Mouse (Mus musculus): Measurements from ENCODE around the gene Nkx3-2. TPM values are rescaled to one million over a fixed set of nuclear protein-coding genes. Genes with fewer than 3 reads are reported as not detected.

The Nkx3-2 gene
- total RNA-seq, 2 experiments from 2014 or later: not detected

DNA sequence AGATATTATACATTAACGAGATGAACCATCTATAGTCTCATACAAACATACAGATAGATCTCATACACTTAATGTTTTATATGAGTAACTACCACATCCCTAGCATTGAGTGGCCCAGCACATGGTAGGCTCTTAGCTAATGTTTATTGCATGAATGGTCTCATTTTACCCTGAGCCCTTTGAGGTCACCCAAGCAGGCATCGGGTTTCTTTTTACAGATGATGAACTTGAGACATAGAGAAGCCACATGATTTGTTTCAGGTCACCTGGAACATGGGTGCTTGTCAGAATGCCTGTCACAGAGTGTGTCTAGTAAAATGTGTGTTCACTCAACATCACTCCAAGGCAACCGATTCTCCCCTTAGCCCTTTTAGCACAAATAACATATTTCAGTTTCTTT, 11.0 kb upstream of the Nkx3-2 start:
- TF ChIP-seq CTCF (IDR thresholded peaks at IDR 0.05): no peak
- no peak for DNase-seq
- H3K27ac ChIP-seq: no peak overlapping the region
- intact Hi-C loops (cut with DNase I): no loop called here
- H3K4me3 ChIP-seq: no peak overlapping the region

DNA sequence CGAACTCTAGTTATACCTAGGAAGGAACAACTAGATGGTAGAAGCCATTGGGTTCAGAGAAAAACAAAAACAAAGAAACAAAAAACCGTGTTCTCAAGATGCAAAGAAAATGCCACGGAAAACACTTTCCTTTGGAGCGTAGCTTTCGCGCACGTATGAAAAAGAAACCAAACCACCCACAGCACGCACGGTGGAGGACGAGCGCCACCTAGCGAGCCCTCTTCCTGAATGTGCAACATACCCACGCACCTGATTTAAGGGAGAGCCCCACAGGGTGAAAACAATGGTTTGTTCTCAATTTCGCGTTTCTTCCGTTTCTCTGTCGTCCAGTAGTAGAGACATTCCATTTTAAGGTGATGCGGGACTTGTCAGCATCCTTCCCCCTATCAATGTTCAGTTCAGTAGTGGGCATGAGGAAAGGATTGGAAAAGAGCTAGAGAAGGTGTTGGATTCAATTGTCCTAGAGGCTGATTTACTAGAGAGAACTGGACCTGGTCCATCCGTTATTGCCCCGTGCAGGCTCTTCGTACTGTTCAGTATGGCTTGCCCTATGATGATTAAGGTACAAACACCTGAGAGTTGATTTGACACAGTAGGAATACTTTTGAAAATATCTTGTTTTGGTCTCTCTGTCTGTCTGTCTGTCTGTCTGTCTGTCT, 4.2 kb upstream of the Nkx3-2 start:
- Histone ChIP-seq H3K4me3 (peak overlapping the region; percentile 74), H3K27ac (no peak overlapping the region)
- intact Hi-C loops (cut with DNase I): loop anchor here (1.0 to 2.0 kb wide), 2 partner anchors 644 to 716 kb away; no protein-coding TSS in a partner anchor
- no peak; the same call in 1 of the 2 replicates for TF ChIP-seq CTCF (IDR thresholded peaks at IDR 0.05)
- peak; percentile 87 for DNase-seq

DNA sequence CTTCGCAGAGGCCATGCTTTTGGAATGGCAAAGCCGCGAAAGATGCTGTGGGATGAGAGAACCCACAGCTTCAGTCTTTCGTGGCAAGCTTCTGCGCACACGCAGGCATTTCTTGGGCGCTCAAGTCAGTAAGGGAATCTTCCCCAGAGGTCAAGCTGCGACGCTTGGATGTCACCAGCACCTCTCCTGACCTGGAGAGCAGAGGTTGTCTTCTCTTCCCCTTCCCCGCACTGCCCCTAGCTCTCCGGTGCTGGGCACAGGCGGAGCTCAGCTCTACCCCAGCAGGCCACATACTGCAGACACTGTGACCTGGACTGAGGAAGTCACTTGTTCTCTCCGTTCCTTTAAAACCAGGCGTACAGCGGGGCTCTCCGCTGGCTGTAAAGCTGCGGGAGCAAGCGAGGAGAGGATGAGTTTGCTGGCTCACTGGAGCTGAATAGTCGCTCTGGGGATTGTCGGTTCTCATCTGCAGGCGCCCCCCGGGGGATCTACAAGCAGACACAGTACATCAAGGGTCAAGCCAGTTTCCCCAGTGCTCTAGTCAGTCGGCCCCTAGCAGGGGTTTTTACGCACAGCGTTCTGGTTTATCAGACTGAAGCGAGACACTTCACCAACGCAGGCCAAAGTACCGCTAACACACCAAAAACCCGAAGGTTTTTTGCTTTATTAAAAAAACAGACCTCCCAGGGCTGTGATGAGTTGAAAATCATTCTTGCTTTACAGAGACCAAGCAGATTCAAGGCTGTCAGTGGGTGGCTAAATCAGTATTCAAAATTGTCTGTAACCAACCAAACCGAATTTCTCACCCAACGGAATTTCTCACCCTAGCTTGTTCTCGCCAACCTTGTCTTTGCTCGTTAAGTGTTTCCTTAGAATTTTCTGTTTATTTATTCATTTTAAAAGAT, 3.2 kb upstream of the Nkx3-2 start:
- DNase-seq: no peak
- no peak overlapping the region for H3K27ac ChIP-seq
- intact Hi-C loops (cut with DNase I): loop anchor here (1.0 to 2.0 kb wide), 2 partner anchors 643 to 715 kb away; no protein-coding TSS in a partner anchor
- H3K4me3 ChIP-seq: peak overlapping the region; percentile 74
- no peak for TF ChIP-seq CTCF (IDR thresholded peaks at IDR 0.05)

DNA sequence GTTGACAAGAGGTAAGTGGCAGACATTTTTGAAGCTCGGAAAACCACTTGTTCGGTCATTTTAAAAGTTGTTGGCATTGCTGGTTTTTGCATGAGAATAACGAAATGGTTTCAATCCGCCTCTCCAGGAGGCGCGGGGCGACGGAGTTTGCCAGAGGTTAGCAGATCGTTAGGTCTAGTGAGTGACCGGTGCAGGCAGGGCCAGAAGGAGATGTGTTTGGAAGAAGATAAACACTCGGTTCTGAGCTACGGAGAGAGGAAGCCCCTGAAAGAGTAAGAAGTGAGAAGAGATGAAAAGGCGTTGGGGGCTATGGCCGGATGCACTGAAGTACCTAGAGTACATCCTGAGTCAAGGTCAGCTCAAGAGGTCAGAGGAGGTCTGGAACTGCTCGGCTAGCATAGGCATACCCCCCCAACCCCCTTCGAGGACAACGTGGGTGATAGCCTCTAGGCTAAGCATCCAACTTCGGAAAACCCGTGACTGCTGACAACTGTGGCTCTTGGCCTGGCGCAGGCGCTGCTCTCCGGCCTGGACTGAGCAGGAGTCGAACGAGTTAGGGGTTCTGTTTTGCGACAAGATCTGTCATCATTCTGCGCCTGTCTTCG, 2.2 kb upstream of the Nkx3-2 start:
- Histone ChIP-seq H3K27ac (no peak overlapping the region), H3K4me3 (no peak overlapping the region)
- no peak for TF ChIP-seq CTCF (IDR thresholded peaks at IDR 0.05)
- intact Hi-C loops (cut with DNase I): no loop called here
- no peak for DNase-seq

DNA sequence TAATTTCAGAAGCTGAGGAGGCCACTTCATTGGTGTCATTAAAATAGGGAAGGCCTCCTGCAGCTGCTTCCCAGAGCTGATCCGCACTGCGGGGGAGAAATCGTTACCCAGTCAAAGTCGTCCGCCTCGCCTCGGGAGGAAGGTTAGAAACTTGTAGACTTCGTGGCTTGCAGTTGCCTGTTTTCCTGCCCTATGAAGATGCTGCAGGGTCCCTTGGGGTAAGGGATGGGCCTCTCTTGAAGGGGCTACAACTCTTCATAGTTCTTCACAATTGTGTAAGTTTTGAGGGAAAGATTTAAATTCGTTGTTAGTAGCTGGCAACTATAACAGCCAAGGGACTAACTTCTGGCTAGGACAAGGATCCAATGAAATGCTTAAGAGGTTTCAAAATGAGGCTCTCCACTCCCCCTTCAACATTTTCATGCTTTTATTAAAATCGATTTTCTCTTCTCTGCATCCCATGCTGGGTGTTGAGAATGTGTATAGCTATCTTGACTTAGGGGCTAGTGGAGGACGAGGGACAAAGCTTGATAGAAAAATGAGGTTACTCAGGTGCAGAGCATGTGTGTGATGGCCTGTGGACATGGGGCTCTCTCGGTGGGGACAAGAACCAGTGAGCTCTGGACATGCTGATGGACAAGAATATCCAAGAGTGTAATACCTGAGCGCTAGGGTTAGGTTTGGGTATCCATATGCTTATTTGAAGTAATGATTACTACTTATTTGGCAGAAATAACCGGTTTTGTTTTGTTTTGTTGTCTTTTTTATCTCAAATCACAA, 1.5 kb upstream of the Nkx3-2 start:
- no peak overlapping the region for H3K4me3 ChIP-seq
- no peak overlapping the region for H3K27ac ChIP-seq
- DNase-seq: no peak
- TF ChIP-seq CTCF (IDR thresholded peaks at IDR 0.05): no peak
- intact Hi-C loops (cut with DNase I): no loop called here

DNA sequence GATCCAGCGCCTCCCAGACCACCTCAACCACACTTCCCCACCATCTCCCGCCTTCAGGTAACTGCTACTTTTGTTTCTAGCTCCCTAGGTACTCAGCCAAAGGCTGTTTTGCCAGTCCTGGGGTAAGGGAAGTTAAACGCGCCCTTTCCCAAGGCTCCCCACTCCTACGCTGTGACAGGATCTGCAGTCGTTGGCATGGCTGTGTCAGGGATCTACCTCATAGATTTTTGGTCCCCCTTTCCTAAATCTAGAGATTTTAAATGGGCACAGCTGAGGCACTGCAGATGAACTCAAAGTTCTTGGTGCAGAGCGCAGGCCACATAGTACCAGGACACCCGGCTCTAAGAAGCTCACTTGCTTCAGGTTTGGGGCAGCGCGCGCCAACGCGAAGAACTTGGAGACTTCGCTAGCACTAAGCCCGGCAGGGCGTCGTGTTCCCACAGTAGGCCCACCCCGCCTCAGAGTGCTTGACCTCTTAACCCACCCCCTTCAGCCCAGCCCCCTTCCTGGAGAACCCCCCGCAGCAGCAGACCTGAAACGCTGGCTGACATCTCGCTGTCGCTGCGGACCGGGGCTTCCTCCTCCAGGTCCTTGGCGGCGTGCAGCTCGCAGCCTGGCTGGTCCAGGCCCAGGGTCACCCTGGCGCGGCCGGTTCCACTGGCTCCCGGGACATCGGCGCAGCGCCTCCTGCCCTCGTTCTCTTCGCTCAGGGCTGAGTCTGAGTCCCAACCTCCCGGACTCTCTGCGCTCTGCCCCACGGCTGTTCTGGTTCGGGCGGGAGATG, 1.2 kb downstream of the Nkx3-2 start:
- H3K4me3 ChIP-seq: peak overlapping the region; percentile 58
- intact Hi-C loops (cut with DNase I): no loop called here

DNA sequence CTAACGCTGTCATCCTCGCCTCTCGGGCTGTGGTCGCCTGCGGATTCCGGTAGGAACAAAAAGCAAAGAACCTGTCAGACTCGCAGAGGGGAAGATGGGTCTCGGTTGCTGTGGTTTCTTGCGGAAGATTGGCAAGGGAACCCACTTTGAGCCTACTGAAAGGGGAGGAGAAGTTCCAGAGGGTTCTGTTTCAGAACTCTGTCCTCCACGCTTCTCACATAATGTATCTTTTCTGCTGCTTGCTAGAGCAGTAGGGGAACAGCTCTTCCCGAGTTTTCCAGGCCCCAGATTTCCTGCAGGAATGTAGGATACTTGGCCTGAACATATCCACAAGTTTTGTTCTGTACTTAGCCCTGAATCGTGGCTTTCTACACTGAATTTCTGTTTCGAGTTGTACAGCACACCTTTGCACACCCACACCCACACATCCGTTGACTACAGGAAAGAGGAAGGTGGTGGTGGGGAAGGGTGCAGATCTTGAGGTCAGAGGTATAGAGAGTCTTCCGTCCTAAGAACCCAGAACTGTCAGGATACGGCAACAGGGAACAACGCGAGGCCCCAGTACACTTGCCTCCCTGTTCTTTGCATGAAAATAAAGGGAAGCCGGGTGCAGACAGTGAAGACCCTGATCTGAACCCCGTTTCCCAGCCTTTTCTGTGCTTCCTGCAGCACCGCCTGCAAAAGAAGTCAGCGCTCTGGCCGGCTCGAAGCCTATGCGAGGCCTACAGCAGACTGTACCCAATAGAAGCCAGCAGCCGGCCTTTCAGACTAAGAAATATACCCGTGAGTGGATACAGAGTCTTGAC, 2.0 kb downstream of the Nkx3-2 start:
- Histone ChIP-seq H3K27ac (no peak overlapping the region), H3K4me3 (peak overlapping the region; percentile 24; the same call in 1 of the 2 replicates)
- intact Hi-C loops (cut with DNase I): no loop called here
- TF ChIP-seq CTCF (IDR thresholded peaks at IDR 0.05): no peak
- no peak for DNase-seq

More for the DNA sequence above, 1.2 kb downstream of the Nkx3-2 start:
- no peak for TF ChIP-seq CTCF (IDR thresholded peaks at IDR 0.05)
- no peak overlapping the region for H3K27ac ChIP-seq
- DNase-seq: no peak

DNA sequence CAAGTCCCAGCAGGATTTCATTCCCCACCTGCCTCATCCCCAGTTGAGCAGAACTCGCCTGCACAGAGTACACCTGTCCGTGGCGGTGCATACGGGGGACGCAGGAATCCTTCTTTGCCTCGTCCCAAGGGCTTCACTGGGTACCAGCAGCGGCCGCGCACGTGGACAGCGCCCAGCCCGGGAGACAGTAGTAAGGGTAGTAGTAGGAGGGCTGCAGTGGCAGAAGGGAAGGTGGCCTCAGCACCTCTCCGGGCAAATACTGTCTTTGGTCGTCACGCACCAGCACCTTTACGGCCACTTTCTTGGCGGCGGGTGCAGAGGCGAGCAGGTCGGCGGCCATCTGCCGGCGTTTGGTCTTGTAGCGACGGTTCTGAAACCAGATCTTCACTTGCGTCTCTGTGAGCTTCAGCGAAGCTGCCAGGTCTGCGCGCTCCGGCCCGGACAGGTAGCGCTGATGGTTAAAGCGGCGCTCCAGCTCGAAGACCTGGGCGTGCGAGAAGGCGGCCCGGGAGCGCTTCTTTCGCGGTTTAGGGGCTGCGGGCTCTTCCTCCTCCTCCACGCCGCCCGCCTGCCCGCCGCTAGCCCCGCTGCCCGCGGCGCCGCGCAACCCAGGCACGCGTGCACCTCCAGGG, 2.7 kb downstream of the Nkx3-2 start:
- no peak for DNase-seq
- intact Hi-C loops (cut with DNase I): no loop called here
- Histone ChIP-seq H3K4me3 (peak overlapping the region; percentile 24), H3K27ac (no peak overlapping the region)
- no peak for TF ChIP-seq CTCF (IDR thresholded peaks at IDR 0.05)

DNA sequence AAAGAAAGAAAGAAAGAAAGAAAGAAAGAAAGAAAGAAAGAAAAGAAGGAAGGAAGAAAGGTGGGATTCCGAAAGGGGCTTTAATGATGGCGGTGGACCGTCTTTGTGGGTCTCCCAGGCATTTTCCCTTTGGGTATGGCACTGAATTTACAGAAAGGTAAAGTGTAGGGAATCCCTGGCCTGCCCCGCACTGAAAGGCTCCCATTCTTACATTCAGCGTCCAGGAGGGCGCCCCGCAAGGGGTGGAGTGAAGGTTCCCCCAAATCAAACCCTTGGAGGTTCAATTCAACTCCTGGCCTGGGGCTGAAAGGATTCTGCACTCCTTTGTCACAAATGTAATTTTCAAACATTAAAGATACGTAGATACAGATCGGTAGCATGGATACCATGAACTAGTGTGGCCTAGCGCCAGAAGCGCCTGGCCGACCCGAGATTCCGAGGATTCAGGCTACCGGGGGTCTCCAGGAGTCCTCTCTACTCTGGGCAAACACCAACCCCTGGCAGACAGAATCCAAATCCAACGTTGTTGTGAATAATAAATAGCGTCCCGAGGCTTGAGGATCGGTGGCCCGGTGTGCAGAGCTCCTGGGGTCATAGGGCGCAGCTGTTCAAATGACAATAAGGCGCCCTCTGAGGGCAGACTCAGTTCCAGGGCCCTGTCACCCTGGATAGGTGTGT, 3.3 kb downstream of the Nkx3-2 start:
- no peak for TF ChIP-seq CTCF (IDR thresholded peaks at IDR 0.05)
- Histone ChIP-seq H3K4me3 (no peak overlapping the region), H3K27ac (no peak overlapping the region)
- no peak for DNase-seq
- intact Hi-C loops (cut with DNase I): no loop called here

DNA sequence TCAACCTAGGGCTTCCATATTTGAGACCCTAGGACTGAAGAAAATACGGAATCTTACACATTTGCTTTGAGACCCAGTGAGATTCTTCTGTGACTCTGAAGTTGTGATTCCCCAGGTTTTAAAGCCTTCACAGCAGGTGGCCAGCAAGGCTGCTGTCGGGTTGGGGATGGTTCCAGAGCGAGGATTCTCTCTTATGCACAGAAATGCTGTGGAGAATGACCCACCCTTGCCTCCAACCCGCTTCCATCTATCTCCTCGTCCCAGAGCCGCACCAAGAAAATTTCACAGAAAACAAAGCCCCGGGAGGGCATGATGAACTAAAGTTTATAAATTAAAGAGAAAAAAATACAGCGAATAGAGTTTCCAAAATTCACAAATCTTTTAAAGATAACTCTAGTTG, 4.2 kb downstream of the Nkx3-2 start:
- intact Hi-C loops (cut with DNase I): no loop called here

More for the DNA sequence above, 4.2 kb downstream of the Nkx3-2 start:
- TF ChIP-seq CTCF (IDR thresholded peaks at IDR 0.05): no peak
- Histone ChIP-seq H3K4me3 (no peak overlapping the region), H3K27ac (no peak overlapping the region)
- DNase-seq: no peak
